ENCODE assay signal across 32 mouse cellular contexts in genomic region chrX:119395463-119395862, GRCm38 (mm10).
"Had no signal": no experiment of that assay in that cellular context is flagged by ENCODE, and none has a peak within 500 bp of the region (broad histone marks: within the 10 kb centered on the region; RNA-seq: fewer than 3 reads in every experiment).

No protein-coding gene starts in this region.

- DNase-seq: left cerebral cortex, postnatal 4 days; liver; liver, embryonic 13.5 days; liver, postnatal 0 days; lung, adult 18-20 months; lung, adult 2 months; lung, embryonic 14.5 days; lung, postnatal 10 days; lung, postnatal 14 days; lung, postnatal 36 days; lung, postnatal 4 days; midbrain, embryonic 14.5 days had no signal

- H3K27ac ChIP-seq: limb, embryonic 10.5 days; limb, embryonic 12.5 days; limb, embryonic 13.5 days; limb, embryonic 15.5 days; liver, embryonic 12.5 days; liver, embryonic 13.5 days; liver, embryonic 14.5 days; liver, embryonic 15.5 days; lung, embryonic 15.5 days; macrophage; midbrain, embryonic 10.5 days; midbrain, embryonic 12.5 days; midbrain, embryonic 13.5 days; midbrain, embryonic 15.5 days; neural tube, embryonic 12.5 days had no signal

- H3K9me3 ChIP-seq: limb, embryonic 10.5 days; limb, embryonic 12.5 days; limb, embryonic 13.5 days; limb, embryonic 15.5 days; liver, embryonic 12.5 days; liver, embryonic 13.5 days; liver, embryonic 15.5 days; lung, embryonic 15.5 days; megakaryocyte, embryonic 14.5 days; midbrain, embryonic 10.5 days; midbrain, embryonic 12.5 days; midbrain, embryonic 13.5 days; midbrain, embryonic 15.5 days; neural tube, embryonic 12.5 days had no signal

- H3K4me1 ChIP-seq: limb, embryonic 10.5 days; limb, embryonic 12.5 days; limb, embryonic 13.5 days; limb, embryonic 15.5 days; liver, embryonic 12.5 days; liver, embryonic 13.5 days; liver, embryonic 15.5 days; lung, embryonic 15.5 days; megakaryocyte, embryonic 14.5 days; midbrain, embryonic 10.5 days; midbrain, embryonic 12.5 days; midbrain, embryonic 13.5 days; midbrain, embryonic 15.5 days; neural tube, embryonic 12.5 days had no signal

- ATAC-seq: liver, embryonic 12.5 days; liver, postnatal 0 days; lung, postnatal 0 days; midbrain, embryonic 13.5 days; midbrain, embryonic 15.5 days; midbrain, embryonic 16.5 days had no signal

- H3K4me3 ChIP-seq: limb, embryonic 10.5 days; limb, embryonic 12.5 days; limb, embryonic 13.5 days; limb, embryonic 15.5 days; liver, embryonic 12.5 days; liver, embryonic 13.5 days; liver, embryonic 15.5 days; lung, embryonic 15.5 days; megakaryocyte, embryonic 14.5 days; midbrain, embryonic 10.5 days; midbrain, embryonic 12.5 days; midbrain, embryonic 13.5 days; midbrain, embryonic 15.5 days; myocyte; neural tube, embryonic 12.5 days had no signal

- H3K27me3 ChIP-seq: limb, embryonic 12.5 days; limb, embryonic 13.5 days; limb, embryonic 15.5 days; liver, embryonic 12.5 days; liver, embryonic 13.5 days; liver, embryonic 15.5 days; lung, embryonic 15.5 days; megakaryocyte, embryonic 14.5 days; midbrain, embryonic 12.5 days; midbrain, embryonic 13.5 days; midbrain, embryonic 15.5 days; neural tube, embryonic 12.5 days had no signal

- H3K4me2 ChIP-seq: limb, embryonic 12.5 days; limb, embryonic 13.5 days; limb, embryonic 15.5 days; liver, embryonic 11.5 days; liver, embryonic 12.5 days; liver, embryonic 13.5 days; liver, embryonic 15.5 days; lung, embryonic 14.5 days; lung, embryonic 15.5 days; midbrain, embryonic 11.5 days; midbrain, embryonic 12.5 days; midbrain, embryonic 13.5 days; midbrain, embryonic 15.5 days; neural tube, embryonic 12.5 days had no signal

- H3K9ac ChIP-seq: limb, embryonic 12.5 days; limb, embryonic 13.5 days; limb, embryonic 15.5 days; liver, embryonic 12.5 days; liver, embryonic 13.5 days; liver, embryonic 14.5 days; liver, embryonic 15.5 days; liver, postnatal 0 days; lung, embryonic 14.5 days; lung, embryonic 15.5 days; midbrain, embryonic 12.5 days; midbrain, embryonic 13.5 days; midbrain, embryonic 15.5 days; neural tube, embryonic 12.5 days had no signal

- H3K36me3 ChIP-seq: limb, embryonic 10.5 days; limb, embryonic 12.5 days; limb, embryonic 13.5 days; limb, embryonic 15.5 days; liver, embryonic 12.5 days; liver, embryonic 13.5 days; liver, embryonic 15.5 days; lung, embryonic 15.5 days; midbrain, embryonic 10.5 days; midbrain, embryonic 12.5 days; midbrain, embryonic 13.5 days; midbrain, embryonic 15.5 days; neural tube, embryonic 12.5 days had no signal
